Mouse (Mus musculus) C2C12 (cell line): ENCODE measurements at regions not wholly inside any gene's neighbourhood (a gene's known extent, or its start where the extent isn't known, plus 50 kb on each side); places are given as distances from the start of the nearest gene placed in this dataset.

Source experiments
- CEBPB ChIP-seq: IDR thresholded peaks from one replicate; pipeline ENCODE4 v1.6.1; 2011; ENCODE audit warnings: low read depth, mild to moderate bottlenecking, control low read depth, moderate library complexity
- CTCF ChIP-seq: IDR thresholded peaks from one replicate; pipeline ENCODE4 v1.5.1; 2011; ENCODE audit not compliant: control insufficient read depth, insufficient read depth, insufficient read length
- FOSL1 ChIP-seq: IDR thresholded peaks from one replicate; pipeline ENCODE4 v1.8.0; 2011; ENCODE audit warnings: mild to moderate bottlenecking, low read length; ENCODE audit not compliant: poor library complexity, insufficient read depth, severe bottlenecking
- MAX ChIP-seq: IDR thresholded peaks from one replicate; pipeline ENCODE4 v1.6.1; 2011; ENCODE audit warnings: mild to moderate bottlenecking, control low read depth
- MYOD1 ChIP-seq: IDR thresholded peaks from one replicate; pipeline ENCODE4 v1.6.1; 2011; ENCODE audit warnings: low read depth; ENCODE audit not compliant: control insufficient read depth, insufficient read length
- MYOG ChIP-seq: IDR thresholded peaks from one replicate; pipeline ENCODE4 v1.6.1; 2011; ENCODE audit not compliant: control insufficient read depth, insufficient read length; ENCODE audit errors: extremely low read depth
- USF1 ChIP-seq: IDR thresholded peaks from one replicate; pipeline ENCODE4 v1.6.1; 2011; ENCODE audit warnings: low read depth, mild to moderate bottlenecking, control low read depth, moderate library complexity

DNA sequence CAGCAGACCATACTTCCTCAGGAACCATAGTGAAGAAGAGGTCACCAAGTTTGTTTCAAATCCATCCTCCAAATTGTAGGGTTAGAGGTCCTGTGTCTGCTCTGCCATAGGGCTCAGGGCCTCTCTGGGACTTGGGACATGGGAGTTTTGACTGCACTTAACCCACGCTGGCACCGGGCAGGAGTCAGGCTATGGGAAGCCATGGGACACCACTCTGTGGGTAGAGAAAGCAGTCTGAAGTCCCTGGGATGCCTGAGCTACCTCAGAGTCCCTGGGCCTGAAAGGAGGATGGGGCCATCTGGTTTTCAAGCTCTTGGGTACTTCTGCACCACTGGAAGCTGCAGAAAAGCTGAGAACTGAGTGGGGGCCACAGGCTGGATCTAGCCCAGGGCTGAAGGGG, 819.7 kb upstream of the Tenm4 start:
- TF ChIP-seq CTCF (no peak), CEBPB (no peak), MAX (no peak), MYOD1 (no peak), USF1 (no peak), FOSL1 (no peak), MYOG (no peak)
